Mouse (Mus musculus) intestine, embryonic 14.5 days (tissue): ENCODE measurements around the gene Jmjd1c. TPM values are rescaled to one million over a fixed set of nuclear protein-coding genes. Genes with fewer than 3 reads are reported as not detected.

Experiments used
- ATAC-seq: fragments of 200-750 bp; cut with Nextera tagmentation; replicated peaks from 2 replicates; pipeline ENCODE4 v1.8.0; 2017; ENCODE audit warnings: low read depth, moderate number of reproducible peaks, moderate TSS enrichment, moderate library complexity; ENCODE audit not compliant: low FRiP score, low TSS enrichment
- DNase-seq: peaks from one replicate; pipeline ENCODE4 v3.0.0-alpha.2; 2018; ENCODE audit warnings: low spot score
- H3K27ac ChIP-seq: fragments of 300-500 bp; sonication (generic); 2 replicates; pipeline ENCODE4 v1.5.1; 2014; ENCODE audit warnings: low read depth, mild to moderate bottlenecking, control low read depth
- H3K27me3 ChIP-seq: fragments of 300-500 bp; sonication (generic); replicated peaks from 2 replicates; pipeline ENCODE4 v1.6.1; 2014; ENCODE audit warnings: low read length, control low read depth; ENCODE audit not compliant: control insufficient read depth, insufficient read depth
- H3K36me3 ChIP-seq: fragments of 300-500 bp; sonication (generic); 2 replicates; pipeline ENCODE4 v1.6.1; 2014; ENCODE audit warnings: low read length, control low read depth; ENCODE audit not compliant: control insufficient read depth, insufficient read depth
- H3K4me1 ChIP-seq: fragments of 300-500 bp; sonication (generic); replicated peaks from 2 replicates; pipeline ENCODE4 v1.6.1; 2014; ENCODE audit warnings: low read length, control low read depth, mixed read lengths; ENCODE audit not compliant: control insufficient read depth, insufficient read depth
- H3K4me2 ChIP-seq: fragments of 300-500 bp; sonication (generic); 2 replicates; pipeline ENCODE4 v1.6.1; 2014; ENCODE audit warnings: low read length
- H3K4me3 ChIP-seq: fragments of 300-500 bp; sonication (generic); 2 replicates; pipeline ENCODE4 v1.5.1; 2014; ENCODE audit warnings: low read depth, low read length, control low read depth, mixed read lengths
- H3K9ac ChIP-seq: fragments of 300-500 bp; sonication (generic); 2 replicates; pipeline ENCODE4 v1.6.1; 2014; ENCODE audit warnings: mild to moderate bottlenecking, low read length
- H3K9me3 ChIP-seq: fragments of 300-500 bp; sonication (generic); 2 replicates; pipeline ENCODE4 v1.6.1; 2016; ENCODE audit warnings: low read length, control low read depth; ENCODE audit not compliant: control insufficient read depth
- WGBS: fragments of 180-500 bp; shearing (Covaris S2); extraction: QIAGEN DNeasy Blood & Tissue Kit; methylation state at CpG from one replicate; pipeline ENCODE4 v1.1.7; 2014; 5-methylcytosine and 5-hydroxymethylcytosine counted together
- polyA plus RNA-seq: library from polyadenylated mRNA; unstranded; fragments of >200 nt; fragmentation: Nextera tagmentation; extraction: Ambion mirVana; gene quantifications from 2 replicates; pipeline ENCODE4 v1.2.1, GENCODE M21; 2014

Jmjd1c gene
- polyA plus RNA-seq, 1 experiment from 2014 or later = 47.5 TPM

DNA sequence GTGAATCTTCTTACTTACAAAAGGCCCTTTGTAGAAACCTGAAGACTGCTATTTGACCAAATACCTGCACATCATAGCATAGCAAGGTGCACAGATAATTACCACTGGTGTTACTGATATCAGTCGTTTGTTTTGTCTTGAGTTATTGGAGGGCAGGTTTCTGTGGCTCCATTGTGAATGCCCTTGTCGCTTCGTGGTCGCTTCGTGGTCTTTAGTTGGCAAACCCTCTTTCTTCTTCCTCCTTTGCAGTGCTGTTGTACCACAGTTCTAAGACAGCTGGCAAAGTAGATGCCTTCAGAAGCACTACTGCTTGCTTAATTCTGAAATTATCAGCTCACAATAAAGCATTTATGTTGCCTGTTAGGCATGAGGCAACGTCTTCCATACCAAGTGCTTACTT lies 106.5 kb downstream of the Jmjd1c start:
- WGBS = 90% methylated on average over 6 of the region's 6 CpGs
- DNase-seq (no peak), ATAC-seq (no peak)
- H3K9me3 ChIP-seq = no peaks in the 10 kb centered on the region
- H3K4me3 ChIP-seq = no peak overlapping the region
- H3K27me3 ChIP-seq = no peaks in the 10 kb centered on the region
- no peaks in the 10 kb centered on the region; the same call in 1 of the 2 replicates for H3K36me3 ChIP-seq
- H3K4me2 ChIP-seq = no peak overlapping the region
- no peak overlapping the region for H3K27ac ChIP-seq
- no peak overlapping the region for H3K9ac ChIP-seq
- H3K4me1 ChIP-seq = peaks cover 6% of the 10 kb centered on the region; the same call in 1 of the 2 replicates

DNA sequence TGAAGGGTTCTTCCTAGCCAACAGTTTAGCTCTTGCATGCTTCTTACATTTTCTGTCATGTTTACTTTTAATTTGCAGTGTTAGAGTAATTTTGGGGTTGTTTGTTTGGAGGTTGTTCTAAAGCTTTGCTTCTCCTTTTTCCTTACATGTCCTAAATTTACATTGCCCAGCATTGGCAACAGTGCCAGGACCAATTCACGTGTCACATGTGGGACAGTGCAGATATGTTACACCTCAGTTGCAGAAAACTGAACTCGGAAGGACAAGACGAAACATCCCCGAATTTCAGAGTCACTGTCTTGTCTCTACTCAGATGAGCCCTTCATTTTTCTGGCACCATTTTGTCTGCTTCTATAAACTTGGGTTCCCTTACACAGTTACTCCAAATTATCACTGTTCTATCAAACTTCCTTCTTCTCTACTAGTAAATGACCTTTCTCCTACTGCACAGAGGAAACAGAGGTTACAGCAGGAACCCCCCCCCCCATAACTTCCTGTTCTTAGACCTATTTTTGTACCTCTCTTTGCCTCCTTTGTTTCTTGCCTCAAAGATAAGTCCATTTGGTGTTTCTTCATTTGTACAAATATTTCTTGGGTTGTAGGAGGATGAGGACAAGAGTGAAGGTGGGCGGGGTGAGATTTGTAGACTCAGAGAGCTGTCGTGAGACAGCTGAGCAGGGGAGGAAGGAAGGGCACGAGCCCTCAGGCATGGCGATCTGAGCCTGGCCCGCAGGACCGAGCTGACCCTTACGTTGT lies 108.9 kb downstream of the Jmjd1c start:
- no peaks in the 10 kb centered on the region for H3K9me3 ChIP-seq
- no peaks in the 10 kb centered on the region; the same call in 1 of the 2 replicates for H3K36me3 ChIP-seq
- DNase-seq (no peak), ATAC-seq (no peak)
- H3K4me1 ChIP-seq = peaks cover 4% of the 10 kb centered on the region; the same call in 1 of the 2 replicates
- WGBS = 87% methylated on average over 11 of the region's 11 CpGs
- H3K27ac ChIP-seq = 0 out of 2 replicates have a peak overlapping the region, but pooled peaks have one; percentile 29
- H3K4me2 ChIP-seq = no peak overlapping the region
- no peak overlapping the region for H3K9ac ChIP-seq
- H3K27me3 ChIP-seq = no peaks in the 10 kb centered on the region
- H3K4me3 ChIP-seq = no peak overlapping the region

- no peak for DNase-seq
- Histone ChIP-seq H3K27ac (no peak overlapping the region), H3K4me3 (no peak overlapping the region), H3K4me2 (no peak overlapping the region), H3K9ac (no peak overlapping the region), H3K36me3 (no peaks in the 10 kb centered on the region), H3K27me3 (no peaks in the 10 kb centered on the region), H3K9me3 (no peaks in the 10 kb centered on the region), H3K4me1 (no peaks in the 10 kb centered on the region; the same call in 1 of the 2 replicates)
- 90% methylated on average over 2 of the region's 2 CpGs for WGBS
- no peak for ATAC-seq
Measured at GRCm38 (mm10) chr10:67207931-67208330, 112.0 kb downstream of the Jmjd1c start.

DNA sequence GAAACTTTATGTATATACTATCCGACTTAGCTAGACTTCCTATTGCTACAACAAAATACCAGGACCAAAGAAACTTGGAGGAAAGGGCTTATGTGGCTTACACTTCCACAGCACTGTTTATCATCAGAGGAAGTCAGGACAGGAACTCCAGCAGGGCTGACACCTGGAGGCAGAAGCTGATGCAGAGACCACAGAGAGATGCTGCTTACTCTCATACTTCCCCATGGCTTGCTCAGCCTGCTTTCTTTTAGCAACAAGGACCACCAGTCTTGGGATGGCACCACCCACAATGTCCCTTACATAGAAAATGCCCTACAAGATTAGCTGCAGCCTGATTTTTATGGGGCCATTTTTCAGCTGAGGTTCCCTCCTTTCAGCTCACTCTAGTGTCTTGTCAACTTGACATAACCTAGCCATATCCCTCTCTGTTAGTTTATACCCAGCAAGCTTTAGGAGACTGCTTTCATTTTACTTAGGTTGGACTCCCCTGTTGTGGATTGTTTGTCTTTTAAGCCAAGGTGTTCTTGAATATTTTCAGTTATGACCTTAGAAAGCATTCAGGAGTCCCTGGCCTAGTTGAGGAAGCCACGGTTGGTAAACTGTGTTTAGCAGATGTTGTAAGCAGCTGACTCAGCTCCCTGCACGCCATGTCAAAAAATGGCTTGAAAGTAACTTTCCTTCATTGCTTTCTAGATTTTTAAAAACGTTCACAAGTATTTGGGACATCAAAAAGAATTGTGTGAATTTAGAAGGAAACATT lies 114.2 kb downstream of the Jmjd1c start:
- Histone ChIP-seq H3K4me2 (no peak overlapping the region), H3K27ac (no peak overlapping the region), H3K9ac (no peak overlapping the region), H3K27me3 (no peaks in the 10 kb centered on the region), H3K9me3 (no peaks in the 10 kb centered on the region), H3K4me1 (no peaks in the 10 kb centered on the region; the same call in 1 of the 2 replicates), H3K4me3 (no peak overlapping the region), H3K36me3 (no peaks in the 10 kb centered on the region)
- WGBS = 52% methylated on average over 4 of the region's 4 CpGs
- DNase-seq = no peak
- 0 out of 2 replicates have a peak, but pooled peaks have one; percentile 53 for ATAC-seq

DNA sequence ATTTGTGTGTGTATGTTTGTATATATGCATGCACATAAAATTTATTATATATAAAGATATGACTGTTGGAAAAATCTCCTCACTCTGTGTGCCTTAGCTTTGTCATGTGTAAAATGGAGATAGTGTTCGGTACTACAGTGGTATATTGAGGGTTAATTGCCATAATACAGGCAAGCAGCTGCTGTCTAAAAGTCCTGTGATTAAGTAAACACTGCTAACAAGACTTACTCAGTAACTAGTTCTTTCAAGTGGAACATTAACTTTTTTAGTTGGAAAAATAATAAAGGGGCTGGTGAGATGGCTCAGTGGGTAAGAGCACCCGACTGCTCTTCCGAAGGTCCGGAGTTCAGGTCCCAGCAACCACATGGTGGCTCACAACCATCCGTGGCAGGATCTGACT lies 116.1 kb downstream of the Jmjd1c start:
- no peak overlapping the region for H3K27ac ChIP-seq
- H3K4me3 ChIP-seq = no peak overlapping the region
- no peaks in the 10 kb centered on the region for H3K27me3 ChIP-seq
- H3K4me2 ChIP-seq = no peak overlapping the region
- DNase-seq (no peak), ATAC-seq (no peak)
- H3K36me3 ChIP-seq = peaks cover 2% of the 10 kb centered on the region; the same call in 1 of the 2 replicates
- 89% methylated on average over 5 of the region's 5 CpGs for WGBS
- H3K4me1 ChIP-seq = no peaks in the 10 kb centered on the region; the same call in 1 of the 2 replicates
- H3K9ac ChIP-seq = no peak overlapping the region
- no peaks in the 10 kb centered on the region for H3K9me3 ChIP-seq

DNA sequence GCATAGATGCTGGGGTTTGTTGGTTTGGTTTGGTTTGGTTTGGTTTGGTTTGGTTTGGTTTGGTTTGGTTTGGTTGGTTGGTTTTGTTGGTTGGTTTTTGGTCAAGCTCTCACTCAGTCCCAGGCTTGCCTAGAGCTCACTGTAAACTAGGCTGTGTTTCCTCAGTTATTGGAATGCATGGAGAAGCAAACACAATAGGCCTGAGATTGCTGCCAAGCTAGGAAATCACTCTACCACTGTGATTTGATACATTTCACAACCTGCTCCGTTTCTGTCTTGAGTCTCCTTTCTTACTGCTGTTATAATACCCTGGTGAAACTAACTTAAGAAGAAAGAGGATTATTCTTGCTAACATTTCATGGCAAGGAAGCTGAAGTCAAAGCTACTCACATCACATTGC lies 117.8 kb downstream of the Jmjd1c start:
- DNase-seq = no peak
- Histone ChIP-seq H3K9ac (no peak overlapping the region), H3K4me3 (no peak overlapping the region), H3K27me3 (no peaks in the 10 kb centered on the region), H3K4me2 (no peak overlapping the region), H3K4me1 (no peaks in the 10 kb centered on the region; the same call in 1 of the 2 replicates), H3K9me3 (no peaks in the 10 kb centered on the region), H3K27ac (no peak overlapping the region), H3K36me3 (peaks cover 16% of the 10 kb centered on the region)
- no peak for ATAC-seq
- 62% methylated on average over 1 of the region's 1 CpGs for WGBS

DNA sequence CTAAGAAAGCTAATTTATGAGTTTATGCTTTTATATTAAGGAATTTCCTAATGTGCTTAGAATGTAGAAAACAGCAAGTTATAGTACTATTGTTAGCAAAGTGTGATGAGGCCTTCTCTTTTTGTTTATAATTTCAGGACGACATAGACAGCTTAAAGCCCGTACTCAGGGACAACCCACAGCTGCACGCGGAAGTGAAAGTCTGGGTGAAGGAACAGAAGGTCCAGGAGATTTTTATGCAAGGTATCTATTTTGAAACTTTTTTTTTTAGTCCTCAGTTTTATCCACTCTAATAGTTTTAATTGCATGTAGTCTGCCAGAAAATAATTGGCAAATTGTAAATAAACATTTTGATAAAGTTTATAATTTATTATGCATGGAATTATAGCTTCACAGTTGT lies 119.2 kb downstream of the Jmjd1c start:
- H3K4me3 ChIP-seq = no peak overlapping the region
- H3K9me3 ChIP-seq = no peaks in the 10 kb centered on the region
- H3K27me3 ChIP-seq = no peaks in the 10 kb centered on the region
- ATAC-seq (no peak), DNase-seq (no peak)
- WGBS = 54% methylated on average over 4 of the region's 4 CpGs
- no peak overlapping the region for H3K4me2 ChIP-seq
- H3K4me1 ChIP-seq = no peaks in the 10 kb centered on the region; the same call in 1 of the 2 replicates
- no peak overlapping the region for H3K27ac ChIP-seq
- peaks cover 30% of the 10 kb centered on the region for H3K36me3 ChIP-seq
- no peak overlapping the region for H3K9ac ChIP-seq

GRCm38 (mm10) chr10:67216872-67217271 lies 120.9 kb downstream of the Jmjd1c start:
- H3K27me3 ChIP-seq = no peaks in the 10 kb centered on the region
- no peak overlapping the region for H3K4me2 ChIP-seq
- DNase-seq (no peak), ATAC-seq (no peak)
- no peak overlapping the region for H3K9ac ChIP-seq
- no peak overlapping the region for H3K27ac ChIP-seq
- no peaks in the 10 kb centered on the region for H3K4me1 ChIP-seq
- no peak overlapping the region for H3K4me3 ChIP-seq
- H3K36me3 ChIP-seq = peaks cover 42% of the 10 kb centered on the region
- H3K9me3 ChIP-seq = no peaks in the 10 kb centered on the region
- WGBS = 88% methylated on average over 3 of the region's 3 CpGs
